Mouse (Mus musculus) E14TG2a.4 (cell line): ENCODE data around the gene Gm10310.
"Not testable (repeated sequence)": the region's sequence is repeated elsewhere in the genome, so short reads cannot be mapped to it uniquely, and the experiment has no call there.

Experiments
- H3K27me3 ChIP-seq: 2 replicates; pipeline ENCODE4 v1.6.1; 2014; ENCODE audit warnings: low read length, control low read depth; ENCODE audit not compliant: insufficient read depth
- H3K36me3 ChIP-seq: 2 replicates; pipeline ENCODE4 v1.6.1; 2014; ENCODE audit warnings: low read length, control low read depth; ENCODE audit not compliant: insufficient read depth
- H3K4me1 ChIP-seq: replicated peaks from 2 replicates; pipeline ENCODE4 v1.6.1; 2014; ENCODE audit warnings: low read depth, low read length, control low read depth
- H3K4me3 ChIP-seq: replicated peaks from 2 replicates; pipeline ENCODE4 v1.5.1; 2014; ENCODE audit warnings: mild to moderate bottlenecking, low read length
- H3K9me3 ChIP-seq: 2 replicates; pipeline ENCODE4 v1.6.1; 2014; ENCODE audit warnings: low read length, control low read depth
- CTCF ChIP-seq: conservative IDR thresholded peaks from 2 replicates; pipeline ENCODE4 v1.5.1; 2014; ENCODE audit warnings: low read length
- NANOG ChIP-seq: IDR thresholded peaks from 2 replicates; pipeline ENCODE4 v1.6.1; 2014; ENCODE audit warnings: borderline replicate concordance, low read length, mixed read lengths
- POU5F1 ChIP-seq: IDR thresholded peaks from 2 replicates; pipeline ENCODE4 v1.6.1; 2014; ENCODE audit warnings: low read length, borderline replicate concordance

The Gm10310 gene

GRCm38 (mm10) chr10:129984962-129985361 is at the start of gene Gm10310:
Gene Gm10310, minus strand, starts transcription at chr10:129985062.
- not testable (repeated sequence) for H3K27me3 ChIP-seq, H3K9me3 ChIP-seq, H3K4me3 ChIP-seq, H3K4me1 ChIP-seq, H3K36me3 ChIP-seq

GRCm38 (mm10) chr10:130030048-130030447 is 45.2 kb upstream of the Gm10310 start, which contains the start of gene Olfr821:
Gene Olfr821, plus strand, starts transcription at chr10:130030348.
- H3K27me3 ChIP-seq, result no peaks in the 10 kb centered on the region
- no peaks in the 10 kb centered on the region for H3K9me3 ChIP-seq
- no peaks in the 10 kb centered on the region for H3K4me1 ChIP-seq
- H3K4me3 ChIP-seq, result no peak within 1 kb of the TSS
- no peak for TF ChIP-seq CTCF
- TF ChIP-seq POU5F1, result no peak
- no peak for TF ChIP-seq NANOG
- H3K36me3 ChIP-seq, result no peaks in the 10 kb centered on the region

GRCm38 (mm10) chr10:130012321-130012720 is 27.5 kb upstream of the Gm10310 start, which contains the start of gene Olfr820:
Gene Olfr820, plus strand, starts transcription at chr10:130012621.
- no peaks in the 10 kb centered on the region for H3K4me1 ChIP-seq
- H3K36me3 ChIP-seq, result peaks cover 5% of the 10 kb centered on the region
- no peak within 1 kb of the TSS for H3K4me3 ChIP-seq
- H3K9me3 ChIP-seq, result peaks cover 4% of the 10 kb centered on the region; the same call in 1 of the 2 replicates
- no peak for TF ChIP-seq POU5F1
- TF ChIP-seq CTCF, result no peak
- TF ChIP-seq NANOG, result no peak
- H3K27me3 ChIP-seq, result no peaks in the 10 kb centered on the region

GRCm38 (mm10) chr10:130005366-130005765 is 20.5 kb upstream of the Gm10310 start:
- H3K27me3 ChIP-seq, H3K4me1 ChIP-seq, H3K4me3 ChIP-seq: not testable (repeated sequence)
- Histone ChIP-seq H3K9me3 (peaks cover 42% of the 10 kb centered on the region), H3K36me3 (peaks cover 21% of the 10 kb centered on the region)

- Histone ChIP-seq H3K9me3 (peaks cover 55% of the 10 kb centered on the region), H3K36me3 (peaks cover 29% of the 10 kb centered on the region)
- TF ChIP-seq NANOG, result peak; percentile 93
- peak; percentile 74 for TF ChIP-seq POU5F1
- not testable (repeated sequence) for H3K27me3 ChIP-seq, H3K4me3 ChIP-seq, H3K4me1 ChIP-seq
Observed at GRCm38 (mm10) chr10:130004104-130004503, 19.2 kb upstream of the Gm10310 start.

GRCm38 (mm10) chr10:129981867-129982266 is 3.0 kb downstream of the Gm10310 start:
- not testable (repeated sequence) for H3K36me3 ChIP-seq, H3K4me1 ChIP-seq, H3K27me3 ChIP-seq, H3K9me3 ChIP-seq, H3K4me3 ChIP-seq

- not testable (repeated sequence) for H3K27me3 ChIP-seq
Observed at GRCm38 (mm10) chr10:129976040-129976439, 8.8 kb downstream of the Gm10310 start, which contains the start of gene Olfr247. Gene Olfr247, minus strand, starts transcription at chr10:129976140.

GRCm38 (mm10) chr10:129972994-129973393 is 11.9 kb downstream of the Gm10310 start:
- not testable (repeated sequence) for H3K9me3 ChIP-seq, H3K36me3 ChIP-seq, H3K4me1 ChIP-seq, H3K4me3 ChIP-seq, H3K27me3 ChIP-seq

More at GRCm38 (mm10) chr10:129976040-129976439, 8.8 kb downstream of the Gm10310 start, which contains the start of gene Olfr247:
- not testable (repeated sequence) for H3K9me3 ChIP-seq, H3K4me1 ChIP-seq, H3K4me3 ChIP-seq, H3K36me3 ChIP-seq

- H3K9me3 ChIP-seq, H3K36me3 ChIP-seq, H3K4me3 ChIP-seq, H3K4me1 ChIP-seq, H3K27me3 ChIP-seq: not testable (repeated sequence)
Observed at GRCm38 (mm10) chr10:129967166-129967565, 17.7 kb downstream of the Gm10310 start, which contains the start of gene Olfr819. Gene Olfr819, minus strand, starts transcription at chr10:129967266.

GRCm38 (mm10) chr10:129966232-129966631 is 18.6 kb downstream of the Gm10310 start:
- not testable (repeated sequence) for H3K4me3 ChIP-seq, H3K27me3 ChIP-seq, H3K9me3 ChIP-seq, H3K36me3 ChIP-seq, H3K4me1 ChIP-seq

GRCm38 (mm10) chr10:129949000-129949399 is 35.9 kb downstream of the Gm10310 start, which contains the start of gene Olfr818:
Gene Olfr818, minus strand, starts transcription at chr10:129949100.
- Histone ChIP-seq H3K4me1 (no peaks in the 10 kb centered on the region), H3K36me3 (no peaks in the 10 kb centered on the region), H3K4me3 (no peak within 1 kb of the TSS), H3K9me3 (no peaks in the 10 kb centered on the region), H3K27me3 (no peaks in the 10 kb centered on the region)
- no peak for TF ChIP-seq CTCF
